Mouse (Mus musculus) hindbrain, embryonic 16.5 days (tissue): ENCODE measurements around the gene Gnai3. TPM values are rescaled to one million over a fixed set of nuclear protein-coding genes. Genes with fewer than 3 reads are reported as not detected.

Experiments used
- ATAC-seq: fragments of 200-750 bp; cut with Nextera tagmentation; 2 replicates; pipeline ENCODE4 v1.8.0; 2017; ENCODE audit warnings: moderate TSS enrichment, moderate library complexity
- H3K27ac ChIP-seq: fragments of 300-500 bp; sonication (generic); 2 replicates; pipeline ENCODE4 v1.5.1; 2014; ENCODE audit warnings: low read depth, mild to moderate bottlenecking, control low read depth, low read length, moderate library complexity
- H3K27me3 ChIP-seq: fragments of 300-500 bp; sonication (generic); replicated peaks from 2 replicates; pipeline ENCODE4 v1.6.1; 2014; ENCODE audit warnings: low read length; ENCODE audit not compliant: control insufficient read depth, insufficient read depth
- H3K36me3 ChIP-seq: fragments of 300-500 bp; sonication (generic); 2 replicates; pipeline ENCODE4 v1.6.1; 2014; ENCODE audit warnings: mild to moderate bottlenecking, low read length, moderate library complexity, mixed read lengths; ENCODE audit not compliant: control insufficient read depth, insufficient read depth
- H3K4me1 ChIP-seq: fragments of 300-500 bp; sonication (generic); 2 replicates; pipeline ENCODE4 v1.6.1; 2014; ENCODE audit warnings: low read depth, low read length; ENCODE audit not compliant: control insufficient read depth, insufficient read depth
- H3K4me2 ChIP-seq: fragments of 300-500 bp; sonication (generic); 2 replicates; pipeline ENCODE4 v1.6.1; 2014; ENCODE audit warnings: mild to moderate bottlenecking, low read length, control low read depth, moderate library complexity
- H3K4me3 ChIP-seq: fragments of 300-500 bp; sonication (generic); 2 replicates; pipeline ENCODE4 v1.5.1; 2014; ENCODE audit warnings: mild to moderate bottlenecking, low read length, control low read depth, moderate library complexity
- H3K9ac ChIP-seq: fragments of 300-500 bp; sonication (generic); 2 replicates; pipeline ENCODE4 v1.6.1; 2014; ENCODE audit warnings: low read depth, mild to moderate bottlenecking, control low read depth, low read length, moderate library complexity
- H3K9me3 ChIP-seq: fragments of 300-500 bp; sonication (generic); 2 replicates; pipeline ENCODE4 v1.6.1; 2014; ENCODE audit warnings: mild to moderate bottlenecking, low read length, moderate library complexity; ENCODE audit not compliant: control insufficient read depth
- WGBS: fragments of 180-500 bp; shearing (Covaris S2); extraction: QIAGEN DNeasy Blood & Tissue Kit; methylation state at CpG from one replicate; pipeline ENCODE4 v1.1.7; 2014; 5-methylcytosine and 5-hydroxymethylcytosine counted together
- polyA plus RNA-seq: library from polyadenylated mRNA; unstranded; fragments of >200 nt; fragmentation: Nextera tagmentation; extraction: Ambion mirVana; gene quantifications from 2 replicates; pipeline ENCODE4 v1.2.1, GENCODE M21; 2015

Gnai3 gene
- polyA plus RNA-seq, 1 experiment from 2014 or later, result 116 TPM

GRCm38 (mm10) chr3:108069231-108069870 is 76.6 kb downstream of the Gnai3 start:
- ATAC-seq, result no peak
- H3K27me3 ChIP-seq, result no peaks in the 10 kb centered on the region
- no peaks in the 10 kb centered on the region for H3K9me3 ChIP-seq
- no peak overlapping the region for H3K27ac ChIP-seq
- H3K4me2 ChIP-seq, result no peak overlapping the region
- no peak overlapping the region for H3K9ac ChIP-seq
- 0 out of 2 replicates have a peak, but pooled peaks cover 2% of the 10 kb centered on the region for H3K36me3 ChIP-seq
- H3K4me1 ChIP-seq, result peaks cover 7% of the 10 kb centered on the region; the same call in 1 of the 2 replicates
- WGBS, result 86% methylated on average over 13 of the region's 13 CpGs
- H3K4me3 ChIP-seq, result no peak overlapping the region

DNA sequence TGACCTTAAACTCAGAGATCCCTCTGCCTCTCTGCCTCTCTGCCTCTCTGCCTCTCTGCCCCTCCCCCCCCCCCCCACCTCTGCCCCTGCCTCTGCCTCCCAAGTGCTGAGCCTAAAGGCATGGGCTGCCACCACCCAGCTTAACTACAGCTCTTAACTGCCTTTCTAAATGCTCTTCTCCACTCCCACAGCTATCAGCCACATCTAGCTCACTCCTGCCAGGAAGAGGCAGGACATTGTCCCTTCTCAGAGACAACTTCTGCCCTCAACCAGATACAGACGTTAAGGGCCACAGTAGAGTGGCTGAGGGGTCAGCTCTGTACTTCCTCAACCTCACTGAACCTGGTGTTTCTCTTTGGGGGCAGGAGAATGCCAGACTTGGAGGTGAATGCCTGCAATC is 77.1 kb downstream of the Gnai3 start:
- Histone ChIP-seq H3K4me1 (peaks cover 7% of the 10 kb centered on the region; the same call in 1 of the 2 replicates), H3K27ac (no peak overlapping the region), H3K9me3 (no peaks in the 10 kb centered on the region), H3K4me2 (no peak overlapping the region), H3K36me3 (no peaks in the 10 kb centered on the region), H3K27me3 (0 out of 2 replicates have a peak, but pooled peaks cover 2% of the 10 kb centered on the region), H3K4me3 (no peak overlapping the region), H3K9ac (no peak overlapping the region)
- no peak for ATAC-seq
- 37% methylated on average over 1 of the region's 1 CpGs for WGBS

- no peaks in the 10 kb centered on the region for H3K36me3 ChIP-seq
- H3K9ac ChIP-seq, result no peak overlapping the region
- H3K4me3 ChIP-seq, result no peak overlapping the region
- no peak for ATAC-seq
- WGBS, result 63% methylated on average over 6 of the region's 6 CpGs
- no peaks in the 10 kb centered on the region for H3K4me1 ChIP-seq
- no peak overlapping the region for H3K4me2 ChIP-seq
- H3K9me3 ChIP-seq, result no peaks in the 10 kb centered on the region
- H3K27me3 ChIP-seq, result 0 out of 2 replicates have a peak, but pooled peaks cover 2% of the 10 kb centered on the region
- H3K27ac ChIP-seq, result no peak overlapping the region
Measured at GRCm38 (mm10) chr3:108067370-108067934, 78.5 kb downstream of the Gnai3 start.

- H3K27ac ChIP-seq, result no peak overlapping the region
- no peak for ATAC-seq
- H3K36me3 ChIP-seq, result no peaks in the 10 kb centered on the region
- 87% methylated on average over 9 of the region's 9 CpGs for WGBS
- H3K4me2 ChIP-seq, result no peak overlapping the region
- H3K4me3 ChIP-seq, result no peak overlapping the region
- 0 out of 2 replicates have a peak, but pooled peaks cover 2% of the 10 kb centered on the region for H3K27me3 ChIP-seq
- H3K9ac ChIP-seq, result no peak overlapping the region
- H3K4me1 ChIP-seq, result no peaks in the 10 kb centered on the region
- H3K9me3 ChIP-seq, result no peaks in the 10 kb centered on the region
Measured at GRCm38 (mm10) chr3:108065551-108065950, 80.4 kb downstream of the Gnai3 start.

DNA sequence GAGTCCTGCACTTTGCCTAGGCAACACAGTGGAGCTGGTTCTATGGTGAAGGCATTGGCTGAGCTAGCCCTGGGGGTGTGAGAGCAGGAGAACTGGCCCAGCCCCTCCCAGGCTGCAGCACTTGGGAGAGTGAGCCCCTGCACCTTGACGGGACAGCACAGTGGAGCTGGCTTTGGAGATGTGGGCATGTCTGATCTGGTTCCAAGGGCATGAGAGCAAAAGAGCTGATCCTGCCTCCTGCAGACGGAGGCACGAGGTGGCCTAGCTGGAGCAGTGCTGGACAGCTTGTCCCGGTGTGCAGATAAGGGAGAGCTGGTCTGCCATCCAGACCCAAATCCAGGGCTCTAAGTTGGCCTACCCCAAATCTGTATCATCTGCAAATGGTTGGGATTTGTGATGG is 81.3 kb downstream of the Gnai3 start:
- no peaks in the 10 kb centered on the region for H3K36me3 ChIP-seq
- no peak overlapping the region for H3K4me2 ChIP-seq
- WGBS, result 82% methylated on average over 4 of the region's 4 CpGs
- no peaks in the 10 kb centered on the region for H3K4me1 ChIP-seq
- H3K27me3 ChIP-seq, result 0 out of 2 replicates have a peak, but pooled peaks cover 2% of the 10 kb centered on the region
- H3K4me3 ChIP-seq, result no peak overlapping the region
- no peak for ATAC-seq
- no peak overlapping the region for H3K9ac ChIP-seq
- H3K9me3 ChIP-seq, result no peaks in the 10 kb centered on the region
- no peak overlapping the region for H3K27ac ChIP-seq

- Histone ChIP-seq H3K9me3 (no peaks in the 10 kb centered on the region), H3K4me2 (no peak overlapping the region), H3K4me3 (no peak overlapping the region), H3K27me3 (0 out of 2 replicates have a peak, but pooled peaks cover 2% of the 10 kb centered on the region), H3K27ac (no peak overlapping the region), H3K4me1 (no peaks in the 10 kb centered on the region), H3K9ac (no peak overlapping the region), H3K36me3 (no peaks in the 10 kb centered on the region)
- no peak for ATAC-seq
- WGBS, result 76% methylated on average over 8 of the region's 8 CpGs
Measured at GRCm38 (mm10) chr3:108062648-108063047, 83.3 kb downstream of the Gnai3 start.

GRCm38 (mm10) chr3:108061420-108061819 is 84.5 kb downstream of the Gnai3 start:
- peak overlapping the region; percentile 12 for H3K4me2 ChIP-seq
- no peak for ATAC-seq

More at GRCm38 (mm10) chr3:108061420-108061819, 84.5 kb downstream of the Gnai3 start:
- 27% methylated on average over 7 of the region's 7 CpGs for WGBS
- Histone ChIP-seq H3K36me3 (no peaks in the 10 kb centered on the region), H3K9me3 (no peaks in the 10 kb centered on the region), H3K27ac (no peak overlapping the region), H3K4me3 (no peak overlapping the region), H3K4me1 (no peaks in the 10 kb centered on the region), H3K9ac (no peak overlapping the region), H3K27me3 (0 out of 2 replicates have a peak, but pooled peaks cover 2% of the 10 kb centered on the region)

Other genes with a start within 250 kb of the Gnai3 start
- 41.8 and 43.2 TPM in 2 replicates for gene Gstm7, start 214.3 kb downstream of the Gnai3 start, polyA plus RNA-seq
- 10.5 and 10.6 TPM in 2 replicates for gene Gstm6, start 202.4 kb downstream of the Gnai3 start, polyA plus RNA-seq
- gene Gstm3, start 176.9 kb downstream of the Gnai3 start, polyA plus RNA-seq, result not detected in 2 replicates
- gene Gstm2, start 159.7 kb downstream of the Gnai3 start, polyA plus RNA-seq, result 11.1 and 11.8 TPM in 2 replicates
- gene Gstm1, start 128.2 kb downstream of the Gnai3 start, polyA plus RNA-seq, result 169 and 263 TPM in 2 replicates
- gene Gstm4, start 101.3 kb downstream of the Gnai3 start, polyA plus RNA-seq, result 20.1 and 22.9 TPM in 2 replicates
- gene Ampd2, start 59.5 kb downstream of the Gnai3 start, polyA plus RNA-seq, result 63.6 and 68.0 TPM in 2 replicates
- 0.22 and 0.28 TPM in 2 replicates for gene Gnat2, start 53.4 kb downstream of the Gnai3 start, polyA plus RNA-seq
- gene Gpr61, start 8.7 kb upstream of the Gnai3 start, polyA plus RNA-seq, result 8.4 and 10.6 TPM in 2 replicates
- gene Amigo1, start 40.2 kb upstream of the Gnai3 start, polyA plus RNA-seq, result 9.8 and 13.3 TPM in 2 replicates
- 2.7 and 3.9 TPM in 2 replicates for gene Cyb561d1, start 55.1 kb upstream of the Gnai3 start, polyA plus RNA-seq
- gene Atxn7l2, start 64.8 kb upstream of the Gnai3 start, polyA plus RNA-seq, result 19.6 and 21.4 TPM in 2 replicates
- 0.35 and 1.4 TPM in 2 replicates for gene Sypl2, start 80.5 kb upstream of the Gnai3 start, polyA plus RNA-seq
- 235 and 246 TPM in 2 replicates for gene Psma5, start 110.8 kb upstream of the Gnai3 start, polyA plus RNA-seq
- gene Sort1, start 137.9 kb upstream of the Gnai3 start, polyA plus RNA-seq, result 9.4 and 11.6 TPM in 2 replicates
- 0.11 TPM in 1 of 2 replicates, not detected in the other for gene Mybphl, start 218.8 kb upstream of the Gnai3 start, polyA plus RNA-seq
- gene Psrc1, start 237.7 kb upstream of the Gnai3 start, polyA plus RNA-seq, result 10.8 and 11.1 TPM in 2 replicates